ENCODE assay signal across 25 mouse cellular contexts in the genomic region with DNA sequence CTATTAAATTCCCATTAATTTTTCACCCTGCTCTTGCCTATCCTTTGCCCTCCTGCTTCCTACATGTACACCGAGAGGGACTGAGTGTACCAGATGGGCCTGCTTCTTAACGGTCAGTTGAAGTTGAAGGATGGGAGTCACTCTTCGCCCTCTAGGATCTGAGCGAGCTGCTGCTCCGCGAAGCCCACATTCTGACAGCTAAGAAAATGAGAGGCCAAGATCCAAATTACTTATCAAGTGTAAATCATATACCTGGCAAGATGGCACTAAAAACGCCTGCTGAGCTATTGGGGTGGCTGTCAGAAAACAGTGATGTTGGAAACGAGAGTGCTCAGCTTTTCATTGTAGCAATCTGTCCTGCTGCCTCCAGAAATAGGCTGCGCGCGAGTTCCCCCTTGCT.
"Had no signal": no experiment of that assay in that cellular context is flagged by ENCODE, and none has a peak within 500 bp of the region (broad histone marks: within the 10 kb centered on the region; RNA-seq: fewer than 3 reads in every experiment).

No protein-coding gene starts in this region.

- H3K9ac ChIP-seq: kidney, embryonic 15.5 days; limb, embryonic 13.5 days; liver, embryonic 12.5 days; liver, embryonic 15.5 days; lung, embryonic 15.5 days; neural tube, embryonic 12.5 days; neural tube, embryonic 15.5 days had no signal

- DNase-seq: kidney, postnatal 10 days; kidney, postnatal 36 days; liver; lung, adult 18-20 months; lung, postnatal 10 days; lung, postnatal 36 days; midbrain, embryonic 14.5 days; right cerebral cortex, adult 18-20 months; right cerebral cortex, postnatal 14 days; right cerebral cortex, postnatal 4 days; thymus, adult 2 months; thymus, postnatal 14 days; thymus, postnatal 4 days had no signal

- H3K4me3 ChIP-seq: kidney, embryonic 15.5 days; left cerebral cortex, adult 2 months; limb, embryonic 10.5 days; limb, embryonic 13.5 days; liver, embryonic 12.5 days; liver, embryonic 15.5 days; lung, embryonic 15.5 days; megakaryocyte, embryonic 14.5 days; midbrain, embryonic 10.5 days; neural tube, embryonic 12.5 days; neural tube, embryonic 15.5 days had no signal

- H3K4me1 ChIP-seq: kidney, embryonic 15.5 days; limb, embryonic 10.5 days; limb, embryonic 13.5 days; liver, embryonic 12.5 days; liver, embryonic 15.5 days; lung, embryonic 15.5 days; megakaryocyte, embryonic 14.5 days; midbrain, embryonic 10.5 days; neural tube, embryonic 12.5 days had no signal

- ATAC-seq: liver, embryonic 12.5 days had no signal

- H3K27me3 ChIP-seq: kidney, embryonic 15.5 days; limb, embryonic 13.5 days; liver, embryonic 12.5 days; liver, embryonic 15.5 days; lung, embryonic 15.5 days; megakaryocyte, embryonic 14.5 days; neural tube, embryonic 12.5 days; neural tube, embryonic 15.5 days had no signal

- H3K27ac ChIP-seq: kidney, embryonic 15.5 days; left cerebral cortex, adult 2 months; limb, embryonic 10.5 days; limb, embryonic 13.5 days; liver, embryonic 12.5 days; liver, embryonic 15.5 days; lung, embryonic 15.5 days; midbrain, embryonic 10.5 days; neural tube, embryonic 12.5 days; neural tube, embryonic 15.5 days; stomach, postnatal 0 days had no signal

- H3K9me3 ChIP-seq: kidney, embryonic 15.5 days; limb, embryonic 10.5 days; limb, embryonic 13.5 days; liver, embryonic 12.5 days; liver, embryonic 15.5 days; lung, embryonic 15.5 days; midbrain, embryonic 10.5 days; neural tube, embryonic 12.5 days; neural tube, embryonic 15.5 days had no signal

- H3K4me2 ChIP-seq: kidney, embryonic 15.5 days; limb, embryonic 13.5 days; liver, embryonic 12.5 days; liver, embryonic 15.5 days; lung, embryonic 15.5 days; neural tube, embryonic 12.5 days; neural tube, embryonic 15.5 days had no signal

- H3K36me3 ChIP-seq: kidney, embryonic 15.5 days; limb, embryonic 10.5 days; limb, embryonic 13.5 days; liver, embryonic 12.5 days; liver, embryonic 15.5 days; lung, embryonic 15.5 days; midbrain, embryonic 10.5 days; neural tube, embryonic 12.5 days; neural tube, embryonic 15.5 days had no signal
